Mouse (Mus musculus) lung, postnatal 0 days (tissue): Measurements from ENCODE around the gene Nckap5.

Experiments used
- CTCF ChIP-seq: IDR thresholded peaks from 2 replicates; pipeline ENCODE4 v1.5.1; 2016; ENCODE audit warnings: antibody characterized with exemption, mild to moderate bottlenecking
- EP300 ChIP-seq: IDR thresholded peaks from 2 replicates; pipeline ENCODE4 v1.6.1; 2016; ENCODE audit warnings: antibody characterized with exemption, mild to moderate bottlenecking, control low read depth

DNA sequence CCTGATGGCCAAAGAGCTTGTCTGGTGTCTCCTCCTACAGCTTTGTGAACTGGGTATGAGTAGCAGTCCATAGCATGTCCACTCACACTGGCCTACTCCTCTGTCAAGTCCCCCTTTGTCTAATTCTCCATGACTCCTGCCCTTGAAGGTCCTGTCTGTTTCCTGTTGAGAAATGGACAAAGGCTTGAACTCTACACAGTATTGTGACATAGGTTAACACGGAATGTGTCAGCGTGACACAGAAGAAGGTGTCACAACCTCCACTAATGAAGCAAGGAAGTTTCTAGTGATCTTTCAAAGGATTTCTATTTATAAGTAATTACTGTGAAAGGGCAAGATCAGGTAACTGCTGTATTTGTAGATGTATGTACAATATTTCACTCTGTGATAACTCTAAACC lies 46.9 kb upstream of the Nckap5 start:
- TF ChIP-seq CTCF (no peak), EP300 (no peak)
